In the genomic region with DNA sequence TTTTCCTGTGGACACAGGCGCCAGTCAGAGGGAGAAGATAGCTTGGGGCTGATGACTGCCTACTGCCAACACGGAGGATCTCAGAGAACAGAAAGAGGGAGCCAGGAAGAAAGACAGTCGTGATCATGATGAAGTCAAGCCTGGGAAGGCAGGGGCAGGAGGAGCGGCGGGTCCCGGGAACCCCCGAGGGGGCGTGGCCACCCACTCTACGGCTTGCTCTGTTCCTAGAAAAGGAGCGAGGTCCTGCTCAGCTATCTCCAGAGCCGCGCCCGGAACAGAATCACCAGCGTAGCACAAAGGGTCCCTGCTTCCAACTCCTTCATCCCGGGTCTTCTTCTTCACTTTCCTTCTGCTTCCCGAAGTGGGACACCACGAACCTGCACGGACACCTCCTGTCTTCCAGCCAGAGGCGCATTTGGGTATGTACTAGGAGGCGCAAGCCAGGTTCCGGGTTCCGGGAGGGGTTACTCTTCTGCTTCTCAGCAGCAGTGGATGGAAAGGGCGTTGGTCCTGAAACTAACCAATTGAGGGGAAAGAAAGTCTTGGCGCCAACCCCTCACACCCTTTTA, we compare ENCODE assay signal across 9 mouse cellular contexts. TPM values are rescaled to one million over a fixed set of nuclear protein-coding genes. Genes with fewer than 3 reads are reported as not detected.
DNase-seq lines count a peak whose midpoint lies in the region; TF ChIP-seq lines count a peak whose summit lies in the region.
"Had no signal": no experiment of that assay in that cellular context is flagged by ENCODE, and none has a peak within 500 bp of the region (broad histone marks: within the 10 kb centered on the region; RNA-seq: fewer than 3 reads in every experiment).

A gene (plus strand): TSS at position 51 of the 569 bp plus-strand sequence.

- H3K4me2 ChIP-seq in myocyte (ENCODE audit: low read depth): peak within 1 kb of the TSS; percentile 80

- no peaks in the 10 kb centered on the region for H3K27me3 ChIP-seq in cerebellum, adult 2 months (ENCODE audit: control insufficient read depth, insufficient read depth, low read length)
- H3K27me3 ChIP-seq in myocyte (ENCODE audit: control insufficient read depth, insufficient read depth, insufficient read length): no peaks in the 10 kb centered on the region

- TF ChIP-seq POLR2A in cerebellum, adult 2 months (IDR thresholded peaks at IDR 0.05; ENCODE audit: borderline replicate concordance, insufficient read depth, low read length): no peak
- no peak for TF ChIP-seq POLR2A in myocyte (IDR thresholded peaks at IDR 0.05; ENCODE audit: insufficient read length, low read depth)

- WGBS in cerebellum, adult 2 months: under 1% methylated on average over 24 of the region's 24 CpGs

- DNase-seq in cerebellum, adult 2 months: peak; percentile 14
- no peak for DNase-seq in cerebellum, adult 11-12 months
- DNase-seq in thymus, postnatal 4 days: peak; percentile 18
- no peak for DNase-seq in thymus, postnatal 14 days
- peak; percentile 13 to 24 for DNase-seq in gastrocnemius, postnatal 4 days (ENCODE audit: low spot score in 2 of 2)
- peak; percentile 8 to 12 for DNase-seq in left cerebral cortex, postnatal 36 days (ENCODE audit: low spot score in 2 of 2)
- no peak for DNase-seq in thymus, postnatal 36 days

- intact Hi-C loops in left cerebral cortex, postnatal 36 days (cut with DNase I): no loop called here

- H3K4me3 ChIP-seq in cerebellum, adult 2 months (replicated peaks; ENCODE audit: insufficient read depth, low read depth, low read length): peak within 1 kb of the TSS; percentile 55
- H3K4me3 ChIP-seq in myocyte: peak within 1 kb of the TSS; percentile 38

- H3K79me2 ChIP-seq in myocyte (ENCODE audit: control insufficient read depth, insufficient read depth): no peaks in the 10 kb centered on the region

- H3K4me1 ChIP-seq in cerebellum, adult 2 months (ENCODE audit: control insufficient read depth, insufficient read depth, low read length): no peaks in the 10 kb centered on the region

- no peak within 1 kb of the TSS for H3ac ChIP-seq in myocyte (ENCODE audit: control insufficient read depth, insufficient read length)

- no peak for TF ChIP-seq CTCF in cerebellum, adult 2 months (IDR thresholded peaks at IDR 0.05; ENCODE audit: borderline replicate concordance, insufficient read depth, low read depth, low read length)

- H3K36me3 ChIP-seq in myocyte (ENCODE audit: control insufficient read depth, insufficient read depth): no peaks in the 10 kb centered on the region

- H3K27ac ChIP-seq in cerebellum, adult 2 months (ENCODE audit: insufficient read depth, low read length): no peak within 1 kb of the TSS

TF ChIP-seq in myocyte, 11 proteins besides CTCF, POLR2A, EP300 and RAD21:
- TF ChIP-seq E2F4 (IDR thresholded peaks at IDR 0.05; ENCODE audit: insufficient read depth) (no peak), REST (IDR thresholded peaks at IDR 0.05; ENCODE audit: insufficient read depth, insufficient read length) (no peak), MYOG (IDR thresholded peaks at IDR 0.05; ENCODE audit: control insufficient read depth in 1 of 3, insufficient read depth in 1 of 3, insufficient read length in 2 of 3, low read depth in 2 of 3) (no peak), MAX (IDR thresholded peaks at IDR 0.05; ENCODE audit: low read depth) (no peak), MYOD1 (IDR thresholded peaks at IDR 0.05; ENCODE audit: control insufficient read depth in 1 of 3, insufficient read length in 2 of 3, low read depth in 2 of 3) (no peak), TCF3 (IDR thresholded peaks at IDR 0.05; ENCODE audit: insufficient read length, low read depth) (no peak), TCF12 (IDR thresholded peaks at IDR 0.05; ENCODE audit: insufficient read depth, poor library complexity, severe bottlenecking) (no peak)
TF ChIP-seq in myocyte: peak in this region for 0.

RNA-seq across cellular contexts. Expression of the gene that starts here (rescaled TPM):
- 0.27 TPM in 1 of 2 replicates, not detected in the other for polyA plus RNA-seq in cerebellum, adult 2 months (2012; rRNA removed)
- total RNA-seq in gastrocnemius, postnatal 4 days (2021): under 1 TPM in 1 of 2 experiments, not detected in 1; 0.22 TPM
- not detected for total RNA-seq in left cerebral cortex, postnatal 36 days (2021)
- 0.44 TPM for polyA plus RNA-seq in myocyte (2012; fragmentation: generic; extraction: Trizol)
- total RNA-seq: MEL had no signal

Comparison
In these comparisons a context has a peak if more than half of its experiments do, and no peak if none do; other contexts are left out.
1. Peak in DNase-seq and H3K4me3 ChIP-seq in cerebellum, adult 2 months; RNA of the gene not detected or under 1 TPM.
2. Peak in DNase-seq in gastrocnemius, postnatal 4 days; RNA of the gene not detected or under 1 TPM.
3. Peak in DNase-seq in left cerebral cortex, postnatal 36 days; RNA of the gene not detected or under 1 TPM.